8 mouse cellular contexts compared by ENCODE assay signal in genomic region chr9:110532538-110533291, GRCm38 (mm10). TPM values are rescaled to one million over a fixed set of nuclear protein-coding genes. Genes with fewer than 3 reads are reported as not detected.
DNase-seq lines count a peak whose midpoint lies in the region; ATAC-seq and TF ChIP-seq lines count a peak whose summit lies in the region.

Gene Setd2 (plus strand): TSS chr9:110532597.

- no peak for TF ChIP-seq POLR2A in bone marrow macrophage, adult 2 months (IDR thresholded peaks at IDR 0.05; ENCODE audit: borderline replicate concordance, low read depth, low read length)

- H3K27ac ChIP-seq in bone marrow macrophage, adult 2 months (ENCODE audit: insufficient read depth, low read depth, low read length) = peak within 1 kb of the TSS; percentile 95
- peak within 1 kb of the TSS; percentile 100 for H3K27ac ChIP-seq in heart, embryonic 10.5 days
- H3K27ac ChIP-seq in kidney, embryonic 15.5 days = peak within 1 kb of the TSS; percentile 100
- H3K27ac ChIP-seq in limb, embryonic 15.5 days = peak within 1 kb of the TSS; percentile 100
- peak within 1 kb of the TSS; percentile 99 for H3K27ac ChIP-seq in midbrain, postnatal 0 days (ENCODE audit: low read depth, low read length)
- peak within 1 kb of the TSS; percentile 100 for H3K27ac ChIP-seq in stomach, embryonic 14.5 days (ENCODE audit: low read length)

- no peaks in the 10 kb centered on the region for H3K27me3 ChIP-seq in heart, embryonic 10.5 days (ENCODE audit: insufficient read depth, poor library complexity, severe bottlenecking)
- H3K27me3 ChIP-seq in kidney, embryonic 15.5 days = no peaks in the 10 kb centered on the region
- H3K27me3 ChIP-seq in limb, embryonic 15.5 days = no peaks in the 10 kb centered on the region
- H3K27me3 ChIP-seq in midbrain, postnatal 0 days (ENCODE audit: insufficient read depth, low read length) = no peaks in the 10 kb centered on the region
- H3K27me3 ChIP-seq in stomach, embryonic 14.5 days (ENCODE audit: control insufficient read depth, insufficient read depth, low read length) = no peaks in the 10 kb centered on the region

- peaks cover 37% of the 10 kb centered on the region for H3K4me1 ChIP-seq in bone marrow macrophage, adult 2 months (ENCODE audit: control insufficient read depth, insufficient read depth, low read length)
- H3K4me1 ChIP-seq in heart, embryonic 10.5 days = peaks cover 20% of the 10 kb centered on the region
- peaks cover 27% of the 10 kb centered on the region for H3K4me1 ChIP-seq in kidney, embryonic 15.5 days
- H3K4me1 ChIP-seq in limb, embryonic 15.5 days = peaks cover 22% of the 10 kb centered on the region
- peaks cover 16% of the 10 kb centered on the region for H3K4me1 ChIP-seq in midbrain, postnatal 0 days (ENCODE audit: insufficient read depth, low read length)
- peaks cover 14% of the 10 kb centered on the region for H3K4me1 ChIP-seq in stomach, embryonic 14.5 days (ENCODE audit: control insufficient read depth, insufficient read depth, low read length)

- no peaks in the 10 kb centered on the region for H3K9me3 ChIP-seq in heart, embryonic 10.5 days
- no peaks in the 10 kb centered on the region for H3K9me3 ChIP-seq in kidney, embryonic 15.5 days (replicated peaks)
- no peaks in the 10 kb centered on the region for H3K9me3 ChIP-seq in limb, embryonic 15.5 days
- H3K9me3 ChIP-seq in midbrain, postnatal 0 days (ENCODE audit: low read length) = no peaks in the 10 kb centered on the region
- H3K9me3 ChIP-seq in stomach, embryonic 14.5 days (ENCODE audit: control insufficient read depth, low read depth, low read length) = no peaks in the 10 kb centered on the region

- peak; percentile 86 for DNase-seq in CD4-positive, CD25-positive, alpha-beta regulatory T cell, adult 2 months (ENCODE audit: low read depth, low spot score)
- no peak for DNase-seq in heart, embryonic 10.5 days (ENCODE audit: low spot score)
- peak; percentile 38 for DNase-seq in midbrain, postnatal 0 days (ENCODE audit: low spot score)

- 0 out of 2 replicates have a peak, but pooled peaks cover 8% of the 10 kb centered on the region for H3K36me3 ChIP-seq in heart, embryonic 10.5 days
- peaks cover 12% of the 10 kb centered on the region for H3K36me3 ChIP-seq in kidney, embryonic 15.5 days
- 0 out of 2 replicates have a peak, but pooled peaks cover 5% of the 10 kb centered on the region for H3K36me3 ChIP-seq in limb, embryonic 15.5 days
- no peaks in the 10 kb centered on the region for H3K36me3 ChIP-seq in midbrain, postnatal 0 days (ENCODE audit: insufficient read depth, low read length)
- H3K36me3 ChIP-seq in stomach, embryonic 14.5 days (ENCODE audit: control insufficient read depth, insufficient read depth, low read length) = no peaks in the 10 kb centered on the region

- peak within 1 kb of the TSS; percentile 66 for H3K4me2 ChIP-seq in kidney, embryonic 15.5 days
- H3K4me2 ChIP-seq in limb, embryonic 15.5 days = peak within 1 kb of the TSS; percentile 57
- peak within 1 kb of the TSS; percentile 64 for H3K4me2 ChIP-seq in midbrain, postnatal 0 days (ENCODE audit: low read depth, low read length, poor library complexity, severe bottlenecking)
- H3K4me2 ChIP-seq in stomach, embryonic 14.5 days (replicated peaks; ENCODE audit: low read depth, low read length) = peak within 1 kb of the TSS; percentile 81

- under 1% methylated on average over 102 of the region's 109 CpGs for WGBS in heart, embryonic 10.5 days
- under 1% methylated on average over 93 of the region's 109 CpGs for WGBS in kidney, embryonic 15.5 days
- under 1% methylated on average over 86 of the region's 109 CpGs for WGBS in limb, embryonic 15.5 days
- under 1% methylated on average over 80 of the region's 109 CpGs for WGBS in midbrain, postnatal 0 days
- WGBS in stomach, embryonic 14.5 days = 1% methylated on average over 79 of the region's 109 CpGs

- TF ChIP-seq CTCF in bone marrow macrophage, adult 2 months (IDR thresholded peaks at IDR 0.05; ENCODE audit: low read depth, low read length) = no peak
- TF ChIP-seq CTCF in midbrain, postnatal 0 days (IDR thresholded peaks at IDR 0.05) = no peak

- H3K9ac ChIP-seq in kidney, embryonic 15.5 days = peak within 1 kb of the TSS; percentile 97
- H3K9ac ChIP-seq in limb, embryonic 15.5 days = peak within 1 kb of the TSS; percentile 99
- H3K9ac ChIP-seq in midbrain, postnatal 0 days (replicated peaks; ENCODE audit: low read length, poor library complexity, severe bottlenecking) = peak within 1 kb of the TSS; percentile 99
- H3K9ac ChIP-seq in stomach, embryonic 14.5 days (replicated peaks; ENCODE audit: low read depth, low read length) = peak within 1 kb of the TSS; percentile 100

- peak; percentile 49 for ATAC-seq in erythroblast, adult 5-6 weeks (replicated peaks; ENCODE audit: low FRiP score, poor library complexity, severe bottlenecking)
- ATAC-seq in kidney, embryonic 15.5 days (replicated peaks; ENCODE audit: low FRiP score) = peak; percentile 61
- ATAC-seq in limb, embryonic 15.5 days (ENCODE audit: insufficient number of reproducible peaks, low FRiP score, low TSS enrichment, low read depth) = peak; percentile 41
- ATAC-seq in midbrain, postnatal 0 days (ENCODE audit: low FRiP score) = peak; percentile 64
- ATAC-seq in stomach, embryonic 14.5 days (ENCODE audit: insufficient number of reproducible peaks, insufficient read depth, low FRiP score, low read depth) = peak; percentile 50

- H3K4me3 ChIP-seq in bone marrow macrophage, adult 2 months (ENCODE audit: insufficient read depth, low read length) = peak within 1 kb of the TSS; percentile 97
- H3K4me3 ChIP-seq in heart, embryonic 10.5 days = peak within 1 kb of the TSS; percentile 99
- H3K4me3 ChIP-seq in kidney, embryonic 15.5 days (replicated peaks) = peak within 1 kb of the TSS; percentile 100
- peak within 1 kb of the TSS; percentile 99 for H3K4me3 ChIP-seq in limb, embryonic 15.5 days
- peak within 1 kb of the TSS; percentile 100 for H3K4me3 ChIP-seq in midbrain, postnatal 0 days (ENCODE audit: low read depth, low read length)
- peak within 1 kb of the TSS; percentile 100 for H3K4me3 ChIP-seq in stomach, embryonic 14.5 days (ENCODE audit: low read depth, low read length)

RNA-seq across cellular contexts. Expression of gene Setd2, which starts in this region (rescaled TPM):
- polyA plus RNA-seq in bone marrow macrophage, adult 2 months (2012; ENCODE audit: insufficient read depth, insufficient read length, missing spikeins) = 63.3 and 71.5 TPM in 2 replicates
- total RNA-seq in erythroblast, adult 5-6 weeks (2015; ENCODE audit: low replicate concordance) = 69.6 and 79.0 TPM in 2 replicates
- total RNA-seq in erythroblast, adult 5-6 weeks (2017; ENCODE audit: low replicate concordance) = 82.8 and 140 TPM in 2 replicates
- 24.0 and 29.5 TPM in 2 replicates for polyA plus RNA-seq in heart, embryonic 10.5 days (2016; fragmentation: Nextera tagmentation; extraction: Ambion mirVana)
- 33.8 and 36.2 TPM in 2 replicates for polyA plus RNA-seq in kidney, embryonic 15.5 days (2015; fragmentation: Nextera tagmentation; extraction: Ambion mirVana)
- 31.9 and 34.0 TPM in 2 replicates for polyA plus RNA-seq in limb, embryonic 15.5 days (2015; fragmentation: Nextera tagmentation; extraction: Ambion mirVana)
- total RNA-seq in midbrain, postnatal 0 days (2014; rRNA removed) = 69.3 and 77.3 TPM in 2 replicates
- 22.0 and 24.9 TPM in 2 replicates for polyA plus RNA-seq in midbrain, postnatal 0 days (2015; fragmentation: Nextera tagmentation; extraction: Ambion mirVana)
- polyA plus RNA-seq in stomach, embryonic 14.5 days (2014; fragmentation: Nextera tagmentation; extraction: Ambion mirVana) = 59.6 and 61.7 TPM in 2 replicates
